Mouse (Mus musculus) heart, embryonic 15.5 days (tissue): Measurements from ENCODE around the gene Srp9. TPM values are rescaled to one million over a fixed set of nuclear protein-coding genes. Genes with fewer than 3 reads are reported as not detected.
"Not testable (repeated sequence)": the region's sequence is repeated elsewhere in the genome, so short reads cannot be mapped to it uniquely, and the experiment has no call there.

Experiments used
- ATAC-seq: fragments of 200-750 bp; cut with Nextera tagmentation; replicated peaks from 2 replicates; pipeline ENCODE4 v1.8.0; 2017; ENCODE audit warnings: low read depth, moderate TSS enrichment; ENCODE audit not compliant: insufficient number of reproducible peaks, insufficient read depth, low FRiP score
- H3K27ac ChIP-seq: fragments of 300-500 bp; sonication (generic); 2 replicates; pipeline ENCODE4 v1.5.1; 2015; ENCODE audit warnings: mild to moderate bottlenecking, inconsistent platforms
- H3K27me3 ChIP-seq: fragments of 300-500 bp; sonication (generic); 2 replicates; pipeline ENCODE4 v1.6.1; 2015; ENCODE audit warnings: inconsistent platforms
- H3K36me3 ChIP-seq: fragments of 300-500 bp; sonication (generic); 2 replicates; pipeline ENCODE4 v1.6.1; 2015; ENCODE audit warnings: mild to moderate bottlenecking, inconsistent platforms
- H3K4me1 ChIP-seq: fragments of 300-500 bp; sonication (generic); replicated peaks from 2 replicates; pipeline ENCODE4 v1.6.1; 2015; ENCODE audit warnings: inconsistent platforms
- H3K4me2 ChIP-seq: fragments of 300-500 bp; sonication (generic); 2 replicates; pipeline ENCODE4 v1.6.1; 2015; ENCODE audit warnings: inconsistent platforms, mild to moderate bottlenecking, moderate library complexity
- H3K4me3 ChIP-seq: fragments of 300-500 bp; sonication (generic); 2 replicates; pipeline ENCODE4 v1.5.1; 2015; ENCODE audit warnings: mild to moderate bottlenecking, inconsistent platforms
- H3K9ac ChIP-seq: fragments of 300-500 bp; sonication (generic); 2 replicates; pipeline ENCODE4 v1.6.1; 2015; ENCODE audit warnings: mild to moderate bottlenecking, inconsistent platforms
- H3K9me3 ChIP-seq: fragments of 300-500 bp; sonication (generic); replicated peaks from 2 replicates; pipeline ENCODE4 v1.6.1; 2016; ENCODE audit warnings: inconsistent platforms
- WGBS: fragments of 180-500 bp; shearing (Covaris S2); methylation state at CpG from one replicate; pipeline ENCODE4 v1.1.7; 2015; ENCODE audit warnings: mixed read lengths; 5-methylcytosine and 5-hydroxymethylcytosine counted together
- polyA plus RNA-seq: library from polyadenylated mRNA; unstranded; fragments of >200 nt; fragmentation: Nextera tagmentation; extraction: Ambion mirVana; gene quantifications from 2 replicates; pipeline ENCODE4 v1.2.1, GENCODE M21; 2015

The Srp9 gene
- polyA plus RNA-seq, 1 experiment from 2014 or later, result 109 TPM

DNA sequence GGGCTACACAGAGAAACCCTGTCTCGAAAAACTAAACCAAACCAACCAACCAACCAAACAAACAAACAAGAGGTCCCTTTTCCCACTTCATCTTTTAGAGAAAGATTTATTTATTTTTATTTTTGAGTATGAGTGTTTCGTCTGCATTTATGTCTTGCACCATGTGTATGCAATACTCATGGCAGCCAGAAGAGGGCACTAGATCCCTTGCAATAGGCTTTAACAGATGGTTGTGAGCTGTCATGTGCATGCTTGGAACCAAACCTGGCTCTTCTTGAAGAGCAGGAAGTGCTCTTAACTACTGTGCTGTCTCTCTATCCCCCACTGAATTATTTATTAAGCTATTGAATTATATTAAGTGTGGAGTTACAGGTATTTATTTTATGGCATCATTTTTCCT, 25.4 kb downstream of the Srp9 start:
- peaks cover 15% of the 10 kb centered on the region for H3K4me1 ChIP-seq
- no peak for ATAC-seq
- H3K27ac ChIP-seq, result no peak overlapping the region
- H3K27me3 ChIP-seq, result no peaks in the 10 kb centered on the region
- H3K36me3 ChIP-seq, result no peaks in the 10 kb centered on the region
- H3K9me3 ChIP-seq, result no peaks in the 10 kb centered on the region
- no peak overlapping the region for H3K4me2 ChIP-seq
- H3K4me3 ChIP-seq, result no peak overlapping the region
- H3K9ac ChIP-seq, result no peak overlapping the region
- 86% methylated on average over 2 of the region's 2 CpGs for WGBS

DNA sequence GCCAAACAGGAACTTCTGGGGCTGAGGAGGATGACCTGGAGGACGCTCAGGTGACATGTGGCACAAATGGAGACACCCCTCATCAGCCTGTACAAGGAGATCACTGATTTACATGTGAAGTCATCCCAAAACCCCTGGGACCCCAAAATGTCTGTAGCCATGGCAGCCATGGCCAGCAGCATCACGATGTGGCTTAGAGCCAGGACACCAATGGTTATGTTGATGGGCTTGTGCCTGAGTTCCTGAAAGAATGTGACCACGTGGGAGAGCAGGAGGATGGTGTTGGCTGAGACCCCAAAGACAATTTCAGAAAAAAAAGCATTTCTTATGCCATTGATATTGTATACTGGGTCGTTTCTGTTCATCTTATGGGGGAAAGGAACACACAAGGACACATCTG, 33.2 kb downstream of the Srp9 start:
- H3K4me3 ChIP-seq, result no peak overlapping the region
- no peak for ATAC-seq
- H3K27ac ChIP-seq, result no peak overlapping the region
- H3K36me3 ChIP-seq, result no peaks in the 10 kb centered on the region
- H3K9me3 ChIP-seq, result no peaks in the 10 kb centered on the region
- H3K4me2 ChIP-seq, result no peak overlapping the region
- H3K9ac ChIP-seq, result no peak overlapping the region
- no peaks in the 10 kb centered on the region; the same call in 1 of the 2 replicates for H3K27me3 ChIP-seq
- WGBS, result 55% methylated on average over 4 of the region's 4 CpGs
- 0 out of 2 replicates have a peak, but pooled peaks cover 1% of the 10 kb centered on the region for H3K4me1 ChIP-seq

DNA sequence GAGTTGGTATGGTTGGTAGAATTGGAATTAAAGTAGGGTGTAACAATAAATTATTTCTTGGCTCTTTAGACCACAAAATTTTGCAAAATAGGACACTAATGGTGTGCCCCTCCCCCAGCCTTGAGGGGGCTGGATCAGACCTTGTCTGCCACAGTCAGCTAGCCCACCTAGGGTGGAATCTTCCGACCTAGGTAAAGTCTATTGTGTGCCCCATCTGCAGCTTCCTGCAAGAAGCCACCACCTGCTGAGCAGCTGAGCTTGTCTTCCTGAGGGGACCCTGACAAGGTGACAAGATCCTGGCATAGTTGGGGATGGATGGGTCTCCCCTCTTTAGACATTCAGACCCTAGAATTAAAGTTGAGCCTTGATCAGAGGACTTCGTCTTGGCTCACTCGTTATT, 35.0 kb downstream of the Srp9 start:
- 84% methylated on average over 3 of the region's 3 CpGs for WGBS

DNA sequence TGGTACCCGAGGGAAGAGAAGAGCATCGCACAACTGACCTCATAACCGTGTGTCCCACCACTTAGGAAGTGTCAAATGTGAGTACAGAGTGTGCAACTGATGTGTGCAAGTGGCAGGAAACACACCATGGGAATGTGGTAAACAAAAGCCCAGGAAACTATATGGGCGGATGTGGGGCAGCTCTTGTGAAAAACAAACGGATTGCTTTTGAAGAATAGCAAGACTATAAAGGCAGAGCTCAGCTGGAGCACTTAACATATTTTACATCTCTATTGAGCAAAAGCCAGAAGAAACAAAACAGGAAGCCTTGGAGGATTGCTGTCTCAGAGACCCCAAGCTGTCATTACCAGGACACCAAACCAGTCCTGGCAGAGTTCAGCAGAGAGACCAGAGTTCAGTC, 38.4 kb downstream of the Srp9 start:
- Histone ChIP-seq H3K4me2 (no peak overlapping the region), H3K27me3 (no peaks in the 10 kb centered on the region), H3K4me1 (0 out of 2 replicates have a peak, but pooled peaks cover 3% of the 10 kb centered on the region), H3K4me3 (no peak overlapping the region), H3K27ac (no peak overlapping the region), H3K9ac (no peak overlapping the region), H3K9me3 (no peaks in the 10 kb centered on the region), H3K36me3 (no peaks in the 10 kb centered on the region)
- 46% methylated on average over 5 of the region's 5 CpGs for WGBS
- no peak for ATAC-seq

More for the DNA sequence above, 35.0 kb downstream of the Srp9 start:
- H3K27ac ChIP-seq, result no peak overlapping the region
- no peak overlapping the region for H3K9ac ChIP-seq
- 0 out of 2 replicates have a peak, but pooled peaks cover 3% of the 10 kb centered on the region for H3K4me1 ChIP-seq
- H3K4me2 ChIP-seq, result no peak overlapping the region
- no peak overlapping the region for H3K4me3 ChIP-seq
- H3K27me3 ChIP-seq, result no peaks in the 10 kb centered on the region; the same call in 1 of the 2 replicates
- no peaks in the 10 kb centered on the region for H3K36me3 ChIP-seq
- no peak for ATAC-seq
- no peaks in the 10 kb centered on the region for H3K9me3 ChIP-seq

DNA sequence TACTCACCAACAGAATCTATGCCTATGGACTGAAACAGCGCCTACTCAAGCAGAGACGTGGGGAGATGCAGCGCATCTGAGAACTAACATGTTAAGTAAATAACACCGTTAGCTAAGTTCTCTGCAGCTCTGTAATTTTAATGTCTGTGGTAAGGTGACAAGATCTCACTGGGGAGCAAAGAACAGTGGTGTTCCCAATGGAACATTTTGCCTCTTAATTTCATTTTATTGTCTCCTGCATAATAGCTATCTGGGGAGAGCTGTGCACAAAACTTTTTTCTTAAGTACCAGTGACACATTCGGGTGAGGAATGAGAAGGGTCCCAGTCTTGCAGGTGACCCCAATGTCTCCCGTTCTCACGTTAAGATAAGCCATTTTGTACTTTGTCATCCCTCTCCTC, 39.8 kb downstream of the Srp9 start, which contains the start of gene Vmn1r1:
Gene Vmn1r1, minus strand, starts transcription at position 101 of the 400 bp plus-strand sequence.
- Histone ChIP-seq H3K9me3 (no peaks in the 10 kb centered on the region), H3K27me3 (no peaks in the 10 kb centered on the region), H3K9ac (no peak within 1 kb of the TSS), H3K36me3 (no peaks in the 10 kb centered on the region), H3K4me1 (0 out of 2 replicates have a peak, but pooled peaks cover 3% of the 10 kb centered on the region), H3K4me2 (no peak within 1 kb of the TSS), H3K27ac (no peak within 1 kb of the TSS), H3K4me3 (no peak within 1 kb of the TSS)
- WGBS, result 78% methylated on average over 7 of the region's 7 CpGs
- no peak for ATAC-seq

DNA sequence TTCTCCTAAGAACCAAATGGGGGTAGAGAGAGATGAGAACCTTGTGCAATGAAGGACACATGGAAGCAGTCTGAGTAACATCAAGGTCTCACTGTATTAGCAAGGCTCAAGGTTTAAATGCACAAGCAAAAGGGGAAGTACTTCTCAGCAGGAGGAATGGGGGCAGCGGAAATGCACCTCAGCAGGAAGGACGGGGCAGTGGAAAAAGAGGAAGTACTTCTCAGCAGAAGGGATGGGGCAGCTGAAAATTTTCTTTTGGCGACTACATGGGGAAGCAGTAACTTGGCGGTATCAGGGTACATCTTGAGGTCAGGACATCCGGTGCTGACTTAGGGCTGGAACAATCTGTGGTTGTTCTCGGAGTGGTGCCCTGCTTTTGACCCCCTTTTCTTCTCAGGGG, 45.7 kb downstream of the Srp9 start:
- H3K9ac ChIP-seq, H3K4me3 ChIP-seq, H3K4me2 ChIP-seq, ATAC-seq, H3K36me3 ChIP-seq, H3K9me3 ChIP-seq, H3K27me3 ChIP-seq, H3K4me1 ChIP-seq, H3K27ac ChIP-seq: not testable (repeated sequence)
- WGBS, result 83% methylated on average over 6 of the region's 6 CpGs

DNA sequence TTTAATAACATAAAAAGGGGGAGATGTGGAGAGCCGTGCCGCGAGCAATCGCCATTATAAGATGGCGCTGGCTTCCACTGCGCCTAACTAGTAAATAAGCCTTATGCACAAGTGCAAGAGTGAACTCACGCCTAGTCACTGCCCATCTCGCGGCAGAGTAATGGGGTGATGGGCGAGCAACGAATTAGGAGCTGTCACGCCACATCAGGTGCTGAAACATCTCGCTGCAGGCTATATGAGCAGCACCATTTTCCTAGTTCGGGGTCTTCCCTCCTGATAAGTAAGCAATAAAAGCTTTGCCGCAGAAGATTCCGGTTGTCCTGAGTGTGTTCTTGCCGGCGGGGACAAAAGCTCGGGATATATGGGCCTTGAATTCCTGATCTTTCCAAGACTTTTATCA, 52.4 kb downstream of the Srp9 start:
- H3K27ac ChIP-seq, H3K4me1 ChIP-seq, H3K4me3 ChIP-seq, H3K9me3 ChIP-seq, H3K9ac ChIP-seq, H3K27me3 ChIP-seq, H3K4me2 ChIP-seq, ATAC-seq, H3K36me3 ChIP-seq: not testable (repeated sequence)
- WGBS, result 90% methylated on average over 19 of the region's 19 CpGs

DNA sequence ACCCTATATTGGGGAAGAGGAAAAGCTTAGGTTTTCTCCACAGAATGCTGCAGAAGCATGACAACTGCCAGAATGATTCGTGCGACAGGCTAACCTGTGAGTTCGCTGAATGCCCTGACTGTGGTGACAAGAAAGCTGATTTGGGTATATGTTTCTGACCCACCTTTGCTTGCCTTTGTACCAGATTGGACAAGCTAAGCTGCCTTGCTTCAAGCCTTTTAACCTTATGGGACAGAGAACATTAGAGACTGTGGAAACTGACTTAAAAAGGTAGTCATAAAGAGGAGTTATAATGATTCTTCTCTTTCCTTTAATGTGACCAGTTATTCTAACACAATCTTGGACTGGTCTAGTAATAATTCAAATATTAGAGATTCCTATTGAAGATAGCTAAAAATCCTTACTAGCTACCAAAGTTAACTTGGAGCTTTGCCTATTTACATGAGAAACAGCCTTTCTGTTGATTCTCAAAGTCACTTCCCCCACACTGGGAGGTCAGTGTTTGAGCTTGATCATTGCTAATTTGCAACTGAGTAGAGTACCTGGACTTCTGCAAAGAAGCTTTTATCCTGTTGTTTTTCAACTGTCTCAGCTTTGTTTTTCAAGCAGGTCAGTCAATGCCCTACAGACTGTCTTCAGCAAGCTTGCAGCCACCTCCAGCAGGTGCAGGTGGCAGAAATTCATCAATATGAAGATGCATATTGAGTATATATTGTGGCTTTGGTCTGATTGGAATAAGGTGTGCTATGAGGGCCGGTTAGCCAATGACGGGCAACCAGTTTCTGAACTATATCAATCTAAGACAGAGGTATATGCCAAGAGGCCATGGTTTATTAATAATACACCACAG, 57.1 kb downstream of the Srp9 start:
- Histone ChIP-seq H3K9me3 (no peaks in the 10 kb centered on the region), H3K9ac (no peak overlapping the region), H3K27ac (no peak overlapping the region), H3K4me1 (no peaks in the 10 kb centered on the region), H3K27me3 (no peaks in the 10 kb centered on the region), H3K36me3 (no peaks in the 10 kb centered on the region), H3K4me2 (no peak overlapping the region), H3K4me3 (no peak overlapping the region)
- no peak for ATAC-seq
- WGBS, result 75% methylated on average over 5 of the region's 5 CpGs

Other genes with a start within 250 kb of the Srp9 start
- 16.8 and 18.6 TPM in 2 replicates for gene Enah, start 104.7 kb upstream of the Srp9 start, polyA plus RNA-seq
- gene Vmn1r1, start 39.7 kb downstream of the Srp9 start, polyA plus RNA-seq, result not detected in 2 replicates
- gene Degs1, start 158.1 kb downstream of the Srp9 start, polyA plus RNA-seq, result 148 and 163 TPM in 2 replicates
- gene Fbxo28, start 216.9 kb downstream of the Srp9 start, polyA plus RNA-seq, result 10.8 and 10.9 TPM in 2 replicates